Mouse (Mus musculus) fat pad, adult 2 months (tissue): ENCODE measurements around the gene Gm6408.
"Not testable (repeated sequence)": the region's sequence is repeated elsewhere in the genome, so short reads cannot be mapped to it uniquely, and the experiment has no call there.

ENCODE experiments used
- DNase-seq: peaks from one replicate; pipeline ENCODE4 v3.0.0-alpha.2; 2011; ENCODE audit warnings: low read depth, low spot score; ENCODE audit errors: extremely low read depth

Gene Gm6408

DNA sequence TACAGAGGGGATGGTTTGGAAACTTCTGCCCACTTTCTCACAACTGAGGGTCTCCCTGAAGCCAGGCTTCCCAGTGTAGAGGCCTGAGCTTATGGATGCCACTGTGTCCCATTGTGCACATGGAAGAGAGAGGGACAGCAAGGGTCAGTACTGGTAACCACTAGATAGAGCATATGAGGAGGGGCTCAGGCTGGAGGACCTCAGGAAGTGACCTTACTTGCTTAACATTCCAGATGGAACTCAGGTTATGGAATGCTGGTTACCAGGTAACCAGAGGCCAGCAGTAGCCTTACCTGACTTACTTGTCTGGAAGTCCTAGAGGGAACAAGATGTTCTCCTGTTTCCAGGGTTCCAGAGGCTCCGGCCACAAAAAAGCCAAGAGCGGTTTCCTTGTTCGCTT, at the start of gene Gm6408:
Gene Gm6408 (plus strand): TSS at position 301 of the 400 bp plus-strand sequence.
- DNase-seq = not testable (repeated sequence)

DNA sequence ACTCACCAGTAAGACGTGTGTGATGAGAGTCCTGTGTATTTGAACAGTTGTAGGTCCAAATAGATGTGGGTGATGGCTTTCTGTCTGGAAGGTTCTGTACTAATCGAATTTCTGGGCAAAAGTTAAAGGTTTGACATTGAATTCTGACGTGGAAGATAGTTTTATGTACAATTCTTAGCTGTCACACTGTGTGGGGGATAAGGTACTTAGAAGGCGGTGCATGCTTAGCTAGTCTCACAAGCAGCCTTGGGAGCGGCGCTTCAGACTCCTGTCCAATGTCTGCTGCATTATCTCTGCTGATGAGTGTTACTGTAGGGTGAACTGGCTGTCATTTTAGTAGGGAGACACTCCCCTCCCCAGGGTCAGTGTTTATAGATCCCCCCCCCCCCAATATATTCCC, 49.3 kb upstream of the Gm6408 start:
- no peak for DNase-seq

DNA sequence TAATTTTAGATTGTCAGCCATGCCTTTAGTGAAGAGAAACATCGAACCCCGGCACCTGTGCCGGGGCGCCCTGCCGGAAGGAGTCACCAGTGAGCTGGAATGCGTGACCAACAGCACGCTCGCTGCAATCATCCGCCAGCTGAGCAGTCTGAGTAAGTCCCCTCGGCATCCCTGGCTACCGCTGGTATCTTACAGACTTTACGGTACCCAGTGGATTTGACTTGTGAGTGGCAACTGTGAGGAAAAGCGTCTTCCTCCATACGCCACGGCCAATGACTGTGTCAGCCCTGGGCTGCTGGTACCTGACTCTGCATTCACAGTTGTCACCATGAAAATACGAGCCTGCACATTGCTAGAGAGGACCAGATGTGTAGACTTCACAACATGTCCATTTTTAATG, 46.4 kb upstream of the Gm6408 start:
- DNase-seq = no peak

DNA sequence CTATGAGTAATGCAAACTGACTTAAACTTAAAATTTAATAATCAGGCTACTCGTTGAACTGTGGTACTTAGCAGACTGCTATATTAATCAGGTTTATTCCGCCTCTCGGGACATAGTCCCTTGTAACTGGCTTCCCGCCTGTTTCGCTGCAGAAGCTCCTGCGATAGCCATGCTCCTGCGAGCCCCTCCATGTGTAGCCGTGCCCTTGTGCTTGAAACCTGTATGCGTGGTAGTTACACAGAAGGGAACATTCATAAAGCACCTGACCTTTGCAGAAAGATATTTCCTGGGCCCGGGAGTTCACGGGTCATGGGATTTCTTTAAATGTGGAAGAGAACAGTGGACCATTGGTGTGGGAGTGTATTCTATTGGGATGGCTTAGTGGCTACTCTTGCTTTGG, 45.0 kb upstream of the Gm6408 start:
- no peak for DNase-seq

DNA sequence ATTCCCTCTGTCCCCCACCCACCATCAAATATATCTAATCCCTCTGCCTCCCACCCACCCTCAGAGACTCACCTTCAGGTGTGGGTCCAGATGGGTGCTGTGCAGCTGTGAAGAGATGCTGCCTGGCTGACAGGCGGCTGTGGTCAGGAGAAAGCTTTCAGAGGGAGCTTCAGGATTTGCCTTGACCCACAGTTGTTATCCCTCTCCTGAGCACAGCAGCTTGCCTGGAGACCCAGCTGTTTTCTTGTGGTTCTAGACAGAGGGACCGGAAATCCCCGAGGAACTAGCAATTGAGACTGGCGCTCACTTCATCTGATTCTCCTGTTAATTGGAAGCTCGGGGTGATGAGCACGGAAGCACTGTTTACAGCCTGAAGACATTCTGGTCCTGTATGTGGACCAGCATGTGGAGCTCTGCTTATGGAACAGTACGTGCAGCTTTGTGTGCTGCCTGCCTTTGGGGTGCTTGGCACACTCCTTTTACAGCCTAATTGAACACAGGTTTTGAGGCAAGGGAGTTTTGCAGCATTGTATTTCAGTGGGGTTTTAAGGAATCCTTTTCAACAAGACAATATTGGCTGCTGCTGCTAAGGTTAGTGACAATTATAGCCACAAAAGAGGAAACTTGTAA, 42.5 kb upstream of the Gm6408 start:
- DNase-seq = no peak

DNA sequence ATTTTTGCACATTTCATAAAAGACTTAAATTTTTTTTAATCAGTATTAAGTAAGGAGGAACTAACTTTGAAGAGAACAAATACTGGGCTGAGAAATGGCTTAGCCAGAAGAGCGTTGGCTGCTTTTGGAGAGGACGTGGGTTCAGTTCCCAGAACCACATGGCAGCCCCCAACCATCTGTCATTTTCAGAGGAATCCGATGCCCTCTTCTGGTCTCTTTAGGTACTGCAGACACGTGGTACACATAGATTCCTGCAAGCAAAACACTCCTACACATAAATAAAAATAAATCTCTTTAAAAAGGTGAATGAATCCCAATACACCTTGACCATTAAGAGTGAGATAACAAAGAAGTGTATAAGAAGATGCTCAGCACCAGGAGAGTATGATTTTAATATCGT, 41.5 kb upstream of the Gm6408 start:
- no peak for DNase-seq

DNA sequence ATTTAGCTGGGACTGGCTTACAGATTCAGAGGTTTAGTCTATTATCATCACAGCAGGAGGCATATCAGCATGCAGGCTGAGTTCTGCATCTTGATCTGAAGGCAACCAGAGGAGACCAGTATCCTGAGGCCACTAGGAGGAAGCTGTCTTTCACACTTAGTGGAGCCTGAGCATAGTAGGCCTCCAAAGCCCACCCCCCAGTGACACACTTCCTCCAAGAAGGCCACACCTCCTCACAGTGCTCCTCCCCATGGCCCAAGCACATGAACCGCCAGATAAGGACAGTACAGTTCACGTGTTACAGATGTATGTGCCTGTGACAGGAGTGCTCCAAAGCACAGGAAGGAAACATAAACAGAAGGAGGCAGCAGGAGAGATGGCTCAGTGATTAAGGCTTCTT, 39.0 kb upstream of the Gm6408 start:
- no peak for DNase-seq

DNA sequence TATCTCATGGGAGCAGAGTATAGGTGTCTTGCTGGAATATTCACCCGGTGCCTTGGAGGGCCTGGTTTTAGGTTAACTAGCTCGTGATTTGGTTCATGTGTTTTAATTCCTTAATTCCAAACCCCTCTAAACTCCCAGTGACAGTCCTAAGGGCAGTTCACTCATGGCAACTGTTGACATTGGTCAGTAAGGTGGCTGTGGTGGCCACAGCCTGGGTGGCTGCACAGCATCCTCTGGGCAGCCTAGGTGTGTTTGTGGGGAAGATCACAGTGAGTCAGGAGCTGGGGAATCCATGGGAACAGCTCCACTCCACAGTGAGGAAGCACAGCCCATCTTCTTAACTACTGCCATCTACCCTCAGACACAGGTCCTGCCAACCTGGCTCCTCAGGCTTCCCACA, 35.1 kb upstream of the Gm6408 start:
- no peak for DNase-seq

DNA sequence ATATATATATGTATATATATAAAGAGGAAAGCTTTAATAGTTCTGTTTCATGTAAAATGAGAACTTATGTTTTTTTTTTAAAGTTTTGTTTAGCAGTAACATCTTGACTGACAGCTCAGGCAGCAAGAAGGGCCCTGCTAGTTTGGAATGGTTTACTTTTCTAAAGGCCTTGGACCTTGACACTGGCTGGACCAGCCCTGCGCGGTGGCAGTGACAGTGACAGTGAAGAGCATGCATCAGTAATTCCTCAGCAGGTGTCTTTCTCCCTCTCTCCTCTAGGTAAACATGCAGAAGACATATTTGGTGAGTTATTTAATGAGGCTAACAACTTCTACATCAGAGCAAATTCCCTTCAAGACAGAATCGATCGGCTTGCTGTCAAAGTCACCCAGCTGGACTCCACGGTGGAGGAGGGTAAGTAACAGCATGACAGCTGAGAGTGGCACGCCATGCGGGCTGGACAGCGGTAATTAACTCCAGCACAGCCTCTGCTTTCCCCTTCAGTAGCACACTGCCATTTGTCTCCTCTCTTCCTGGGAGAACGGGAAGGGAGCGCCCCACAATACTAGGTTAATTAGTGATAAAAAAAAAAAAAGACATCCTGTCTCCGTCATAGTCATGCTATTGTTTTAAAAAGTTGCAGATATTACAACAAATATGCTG, 30.0 kb upstream of the Gm6408 start:
- no peak for DNase-seq

DNA sequence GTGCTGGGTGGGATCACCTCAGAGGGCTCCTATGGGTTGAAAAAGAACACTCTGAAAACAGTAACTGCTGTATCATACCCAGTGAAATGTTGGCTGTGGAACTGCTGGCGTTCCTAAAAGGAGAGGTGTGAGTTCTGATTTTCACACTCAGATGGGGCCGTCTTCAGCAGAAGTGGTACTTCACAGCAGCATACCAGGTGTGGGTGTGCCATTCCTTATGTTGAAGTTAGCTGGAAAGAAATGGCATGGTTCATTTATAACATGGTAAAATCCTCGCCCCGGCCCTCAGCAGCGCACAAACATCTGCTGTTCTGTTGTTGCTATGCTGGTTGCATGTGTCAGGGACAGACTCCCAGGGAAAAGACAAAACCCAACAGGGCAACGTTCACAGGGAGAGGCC, 28.2 kb upstream of the Gm6408 start:
- DNase-seq = no peak

DNA sequence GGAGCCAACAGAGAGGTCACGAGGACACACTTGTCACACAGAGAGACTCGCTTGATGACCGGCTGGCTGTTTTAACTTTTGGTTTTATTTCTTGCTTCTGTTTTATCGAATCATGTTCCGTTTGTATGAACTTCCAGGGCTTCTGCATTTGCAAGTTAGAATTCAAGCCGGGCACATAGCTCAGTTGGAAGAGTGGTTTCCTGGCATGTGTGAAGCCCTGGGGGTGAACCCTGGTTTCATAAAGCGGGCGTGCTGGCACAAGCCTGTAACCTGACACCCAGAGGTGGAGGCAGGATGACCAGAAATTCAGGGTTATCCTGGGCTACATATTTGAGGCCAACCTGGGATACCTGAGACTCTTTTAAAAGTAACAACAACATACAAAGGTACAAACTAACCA, 20.2 kb upstream of the Gm6408 start:
- no peak for DNase-seq

DNA sequence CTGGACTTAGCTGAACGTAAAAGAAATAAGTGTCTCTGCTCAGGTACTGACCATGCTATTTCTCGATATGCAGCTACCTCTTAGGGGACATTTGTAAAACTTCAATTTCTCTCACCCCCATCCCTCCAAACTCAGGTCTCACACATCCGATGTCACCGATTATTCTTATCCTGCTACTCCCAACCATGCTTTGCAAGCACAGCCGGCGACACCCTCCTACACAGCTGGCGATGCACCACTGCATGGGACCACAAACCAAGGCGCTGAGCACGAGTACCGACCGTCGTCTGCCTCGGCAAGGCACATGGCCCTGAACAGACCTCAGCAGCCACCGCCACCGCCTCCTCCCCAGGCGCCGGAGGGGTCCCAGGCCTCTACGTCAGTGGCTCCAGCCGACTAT, 15.1 kb upstream of the Gm6408 start:
- no peak for DNase-seq

DNA sequence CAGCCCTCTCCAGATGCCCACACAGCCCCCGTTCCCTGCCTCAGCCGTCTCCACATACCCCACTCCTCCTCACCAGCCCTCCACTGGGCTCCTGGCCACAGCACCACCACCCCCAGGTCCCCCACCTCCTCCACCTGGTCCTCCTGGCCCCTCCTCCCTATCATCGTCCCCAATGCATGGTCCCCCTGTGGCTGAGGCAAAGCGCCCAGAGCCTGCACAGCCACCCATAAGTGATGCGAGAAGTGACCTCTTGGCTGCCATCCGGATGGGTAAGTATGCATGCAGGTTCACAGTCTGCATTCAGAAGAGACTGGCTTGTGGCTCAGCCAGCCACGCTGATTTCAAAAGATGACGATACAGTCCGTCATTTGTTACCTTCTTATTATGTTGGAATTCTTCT, 13.5 kb upstream of the Gm6408 start:
- DNase-seq = no peak

DNA sequence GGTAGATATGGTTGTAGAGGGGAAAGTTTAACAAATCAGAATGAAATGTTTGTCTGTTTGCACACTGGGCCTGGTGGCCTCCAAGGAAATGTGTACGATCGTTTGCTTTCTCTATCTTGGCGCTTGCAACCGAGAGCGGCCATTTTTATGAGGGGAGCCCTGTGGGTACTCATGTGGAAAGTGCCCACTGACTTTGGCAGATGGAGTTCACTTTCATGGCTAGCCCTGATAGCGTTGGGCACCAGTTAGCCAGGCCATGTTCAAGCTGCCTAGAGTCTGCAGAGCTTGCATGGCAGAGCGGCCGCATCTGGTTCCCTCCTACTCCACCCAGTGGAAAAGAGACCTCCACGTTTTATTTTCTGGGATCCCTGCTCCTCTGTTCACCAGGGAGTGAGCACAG, 10.9 kb upstream of the Gm6408 start:
- no peak for DNase-seq

DNA sequence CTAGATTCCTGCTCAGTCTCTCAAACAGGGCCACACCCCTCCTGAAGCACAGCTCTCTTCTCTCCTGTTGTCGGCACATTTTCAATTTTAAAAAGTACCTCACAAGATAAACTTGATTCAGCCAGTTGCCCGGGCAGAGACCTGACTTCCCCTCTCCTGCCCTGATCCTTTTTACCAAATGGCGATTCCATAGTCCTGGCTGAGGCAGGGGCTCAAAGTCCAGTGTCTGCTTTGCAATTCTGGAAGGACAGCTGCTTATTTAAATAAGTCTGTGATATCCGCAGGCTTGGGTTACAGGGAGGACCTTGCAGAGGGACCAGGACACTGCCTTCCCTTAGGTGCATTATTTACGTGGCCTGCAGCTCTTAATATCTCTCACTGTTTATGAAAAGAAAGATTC, 10.5 kb upstream of the Gm6408 start:
- DNase-seq = no peak

DNA sequence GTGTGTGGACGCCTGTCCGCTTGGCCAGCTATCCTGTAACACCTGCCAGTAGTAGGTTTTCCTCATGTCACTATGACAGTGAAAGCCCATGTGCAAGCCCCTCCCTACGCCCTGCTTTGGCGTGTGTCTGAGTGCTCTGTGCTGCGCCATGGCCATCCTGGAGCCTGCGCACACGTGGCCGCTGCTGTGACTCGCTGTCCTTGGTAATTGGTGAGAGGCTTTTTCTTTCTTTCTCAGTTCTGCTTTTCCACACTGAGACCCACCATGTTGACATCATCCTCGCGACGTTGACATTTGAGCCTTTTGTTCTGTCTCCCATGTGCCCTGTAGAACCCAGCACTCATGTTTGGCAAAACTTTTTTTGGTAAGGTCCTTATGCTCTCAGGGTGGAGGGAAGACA, 9.9 kb upstream of the Gm6408 start:
- DNase-seq = no peak

DNA sequence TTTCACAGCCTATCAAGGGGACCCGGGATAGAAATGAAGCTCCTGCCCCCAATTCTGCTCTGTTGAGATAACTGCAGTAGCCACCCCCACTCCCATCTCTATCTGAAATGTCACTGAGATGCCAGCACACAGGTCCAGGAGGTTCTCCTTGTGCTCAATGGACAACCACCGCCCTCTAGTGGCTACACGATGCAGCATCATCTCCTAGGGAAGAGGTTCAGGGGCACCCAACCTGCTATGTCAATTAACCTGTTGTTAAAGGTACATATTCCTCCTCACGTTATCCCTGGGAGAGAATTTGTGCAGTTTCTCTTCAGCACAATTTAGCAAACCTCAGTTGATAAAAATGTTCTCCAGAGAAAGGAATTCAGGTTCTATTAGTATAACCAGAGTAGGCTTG, 2.2 kb upstream of the Gm6408 start:
- DNase-seq = not testable (repeated sequence)

DNA sequence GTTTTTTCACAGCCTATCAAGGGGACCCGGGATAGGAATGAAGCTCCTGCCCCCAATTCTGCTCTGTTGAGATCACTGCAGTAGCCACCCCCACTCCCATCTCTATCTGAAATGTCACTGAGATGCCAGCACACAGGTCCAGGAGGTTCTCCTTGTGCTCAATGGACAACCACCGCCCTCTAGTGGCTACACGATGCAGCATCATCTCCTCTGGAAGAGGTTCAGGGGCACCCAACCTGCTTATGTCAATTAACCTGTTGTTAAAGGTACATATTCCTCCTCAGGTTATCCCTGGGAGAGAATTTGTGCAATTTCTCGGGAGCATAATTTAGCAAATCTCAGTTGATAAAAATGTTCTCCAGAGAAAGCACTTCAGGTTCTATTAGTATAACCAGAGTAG, 7.2 kb downstream of the Gm6408 start:
- not testable (repeated sequence) for DNase-seq

DNA sequence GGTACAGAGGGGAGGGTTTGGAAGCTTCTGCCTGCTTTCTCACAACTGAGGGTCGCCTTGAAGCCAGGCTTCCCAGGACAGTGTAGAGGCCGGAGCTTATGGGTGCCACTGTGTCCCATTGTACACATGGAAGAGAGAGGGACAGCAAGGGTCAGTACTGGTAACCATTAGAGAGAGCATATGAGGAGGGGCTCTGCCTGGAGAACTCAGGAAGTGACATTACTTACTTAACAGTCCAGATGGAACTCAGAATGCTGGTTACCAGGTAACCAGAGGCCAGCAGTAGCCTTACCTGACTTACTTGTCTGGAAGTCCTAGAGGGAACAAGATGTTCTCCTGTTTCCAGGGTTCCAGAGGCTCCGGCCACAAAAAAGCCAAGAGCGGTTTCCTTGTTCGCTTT, 9.3 kb downstream of the Gm6408 start, which contains the start of gene Gm6370:
Gene Gm6370 (plus strand): TSS at position 301 of the 400 bp plus-strand sequence.
- DNase-seq = not testable (repeated sequence)

DNA sequence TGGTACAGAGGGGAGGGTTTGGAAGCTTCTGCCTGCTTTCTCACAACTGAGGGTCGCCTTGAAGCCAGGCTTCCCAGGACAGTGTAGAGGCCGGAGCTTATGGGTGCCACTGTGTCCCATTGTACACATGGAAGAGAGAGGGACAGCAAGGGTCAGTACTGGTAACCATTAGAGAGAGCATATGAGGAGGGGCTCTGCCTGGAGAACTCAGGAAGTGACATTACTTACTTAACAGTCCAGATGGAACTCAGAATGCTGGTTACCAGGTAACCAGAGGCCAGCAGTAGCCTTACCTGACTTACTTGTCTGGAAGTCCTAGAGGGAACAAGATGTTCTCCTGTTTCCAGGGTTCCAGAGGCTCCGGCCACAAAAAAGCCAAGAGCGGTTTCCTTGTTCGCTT, 20.3 kb downstream of the Gm6408 start, which contains the start of gene 4930449I24Rik:
Gene 4930449I24Rik (plus strand): TSS at position 301 of the 400 bp plus-strand sequence.
- not testable (repeated sequence) for DNase-seq

DNA sequence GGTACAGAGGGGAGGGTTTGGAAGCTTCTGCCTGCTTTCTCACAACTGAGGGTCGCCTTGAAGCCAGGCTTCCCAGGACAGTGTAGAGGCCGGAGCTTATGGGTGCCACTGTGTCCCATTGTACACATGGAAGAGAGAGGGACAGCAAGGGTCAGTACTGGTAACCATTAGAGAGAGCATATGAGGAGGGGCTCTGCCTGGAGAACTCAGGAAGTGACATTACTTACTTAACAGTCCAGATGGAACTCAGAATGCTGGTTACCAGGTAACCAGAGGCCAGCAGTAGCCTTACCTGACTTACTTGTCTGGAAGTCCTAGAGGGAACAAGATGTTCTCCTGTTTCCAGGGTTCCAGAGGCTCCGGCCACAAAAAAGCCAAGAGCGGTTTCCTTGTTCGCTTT, 32.1 kb downstream of the Gm6408 start, which contains the start of gene Gm3402:
Gene Gm3402 (plus strand): TSS at position 301 of the 400 bp plus-strand sequence.
- not testable (repeated sequence) for DNase-seq

DNA sequence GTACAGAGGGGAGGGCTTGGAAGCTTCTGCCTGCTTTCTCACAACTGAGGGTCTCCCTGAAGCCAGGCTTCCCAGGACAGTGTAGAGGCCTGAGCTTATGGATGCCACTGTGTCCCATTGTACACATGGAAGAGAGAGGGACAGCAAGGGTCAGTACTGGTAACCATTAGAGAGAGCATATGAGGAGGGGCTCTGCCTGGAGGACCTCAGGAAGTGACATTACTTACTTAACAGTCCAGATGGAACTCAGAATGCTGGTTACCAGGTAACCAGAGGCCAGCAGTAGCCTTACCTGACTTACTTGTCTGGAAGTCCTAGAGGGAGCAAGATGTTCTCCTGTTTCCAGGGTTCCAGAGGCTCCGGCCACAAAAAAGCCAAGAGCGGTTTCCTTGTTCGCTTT, 43.7 kb downstream of the Gm6408 start, which contains the start of gene Gm3404:
Gene Gm3404 (plus strand): TSS at position 301 of the 400 bp plus-strand sequence.
- DNase-seq = not testable (repeated sequence)
